Mouse (Mus musculus): Measurements from ENCODE around the gene Osbpl3. TPM values are rescaled to one million over a fixed set of nuclear protein-coding genes. Genes with fewer than 3 reads are reported as not detected.

The Osbpl3 gene
- polyA plus RNA-seq, 1 experiment from 2014 or later, result 9.3 TPM

- Histone ChIP-seq H3K4me3 (ENCODE audit: low read depth, low read length) (no peak overlapping the region), H3K36me3 (ENCODE audit: control insufficient read depth, insufficient read depth, low read length) (no peaks in the 10 kb centered on the region)
Observed at GRCm38 (mm10) chr6:50368502-50369292, 87.3 kb downstream of the Osbpl3 start.

GRCm38 (mm10) chr6:50367836-50368235 is 88.2 kb downstream of the Osbpl3 start:
- no peak for ATAC-seq (replicated peaks; ENCODE audit: insufficient number of reproducible peaks, low FRiP score, low TSS enrichment)
- H3K36me3 ChIP-seq (ENCODE audit: control insufficient read depth, insufficient read depth, low read length), result no peaks in the 10 kb centered on the region
- H3K4me3 ChIP-seq (ENCODE audit: low read depth, low read length), result no peak overlapping the region
- H3K4me2 ChIP-seq, result no peak overlapping the region
- no peaks in the 10 kb centered on the region for H3K27me3 ChIP-seq (ENCODE audit: control insufficient read depth, insufficient read depth, low read length)
- H3K9me3 ChIP-seq (replicated peaks; ENCODE audit: control insufficient read depth, low read length), result no peaks in the 10 kb centered on the region
- no peak overlapping the region for H3K27ac ChIP-seq (ENCODE audit: low read depth, low read length)
- 80% methylated on average over 5 of the region's 5 CpGs for WGBS (ENCODE audit: insufficient replicate concordance)
- H3K9ac ChIP-seq (ENCODE audit: low read depth, low read length), result no peak overlapping the region
- peaks cover 11% of the 10 kb centered on the region for H3K4me1 ChIP-seq (ENCODE audit: control insufficient read depth, insufficient read depth, low read length)

More at GRCm38 (mm10) chr6:50368502-50369292, 87.3 kb downstream of the Osbpl3 start:
- Histone ChIP-seq H3K27ac (ENCODE audit: low read depth, low read length) (no peak overlapping the region), H3K4me2 (no peak overlapping the region), H3K9ac (ENCODE audit: low read depth, low read length) (no peak overlapping the region), H3K9me3 (replicated peaks; ENCODE audit: control insufficient read depth, low read length) (no peaks in the 10 kb centered on the region), H3K4me1 (ENCODE audit: control insufficient read depth, insufficient read depth, low read length) (peaks cover 7% of the 10 kb centered on the region; the same call in 1 of the 2 replicates), H3K27me3 (ENCODE audit: control insufficient read depth, insufficient read depth, low read length) (no peaks in the 10 kb centered on the region)
- WGBS (ENCODE audit: insufficient replicate concordance), result 84% methylated on average over 8 of the region's 8 CpGs
- no peak for ATAC-seq (replicated peaks; ENCODE audit: insufficient number of reproducible peaks, low FRiP score, low TSS enrichment)

GRCm38 (mm10) chr6:50366724-50367123 is 89.3 kb downstream of the Osbpl3 start:
- ATAC-seq (replicated peaks; ENCODE audit: insufficient number of reproducible peaks, low FRiP score, low TSS enrichment), result no peak
- peak overlapping the region; percentile 68 for H3K27ac ChIP-seq (ENCODE audit: low read depth, low read length)

GRCm38 (mm10) chr6:50366319-50366718 is 89.7 kb downstream of the Osbpl3 start:
- H3K9ac ChIP-seq (ENCODE audit: low read depth, low read length), result no peak overlapping the region

More at GRCm38 (mm10) chr6:50366724-50367123, 89.3 kb downstream of the Osbpl3 start:
- Histone ChIP-seq H3K4me2 (no peak overlapping the region), H3K36me3 (ENCODE audit: control insufficient read depth, insufficient read depth, low read length) (no peaks in the 10 kb centered on the region), H3K27me3 (ENCODE audit: control insufficient read depth, insufficient read depth, low read length) (no peaks in the 10 kb centered on the region), H3K4me3 (ENCODE audit: low read depth, low read length) (no peak overlapping the region), H3K9me3 (replicated peaks; ENCODE audit: control insufficient read depth, low read length) (no peaks in the 10 kb centered on the region), H3K9ac (ENCODE audit: low read depth, low read length) (no peak overlapping the region), H3K4me1 (ENCODE audit: control insufficient read depth, insufficient read depth, low read length) (peaks cover 15% of the 10 kb centered on the region)
- WGBS (ENCODE audit: insufficient replicate concordance), result 46% methylated on average over 5 of the region's 5 CpGs

GRCm38 (mm10) chr6:50364364-50364763 is 91.6 kb downstream of the Osbpl3 start:
- Histone ChIP-seq H3K4me1 (ENCODE audit: control insufficient read depth, insufficient read depth, low read length) (peaks cover 17% of the 10 kb centered on the region), H3K27me3 (ENCODE audit: control insufficient read depth, insufficient read depth, low read length) (no peaks in the 10 kb centered on the region), H3K4me2 (no peak overlapping the region), H3K4me3 (ENCODE audit: low read depth, low read length) (no peak overlapping the region), H3K36me3 (ENCODE audit: control insufficient read depth, insufficient read depth, low read length) (no peaks in the 10 kb centered on the region), H3K27ac (ENCODE audit: low read depth, low read length) (no peak overlapping the region), H3K9ac (ENCODE audit: low read depth, low read length) (no peak overlapping the region), H3K9me3 (replicated peaks; ENCODE audit: control insufficient read depth, low read length) (no peaks in the 10 kb centered on the region)
- no peak for ATAC-seq (replicated peaks; ENCODE audit: insufficient number of reproducible peaks, low FRiP score, low TSS enrichment)
- WGBS (ENCODE audit: insufficient replicate concordance), result 68% methylated on average over 8 of the region's 8 CpGs

More at GRCm38 (mm10) chr6:50366319-50366718, 89.7 kb downstream of the Osbpl3 start:
- Histone ChIP-seq H3K4me3 (ENCODE audit: low read depth, low read length) (no peak overlapping the region), H3K4me2 (no peak overlapping the region), H3K4me1 (ENCODE audit: control insufficient read depth, insufficient read depth, low read length) (peaks cover 15% of the 10 kb centered on the region), H3K27ac (ENCODE audit: low read depth, low read length) (peak overlapping the region; percentile 68), H3K9me3 (replicated peaks; ENCODE audit: control insufficient read depth, low read length) (no peaks in the 10 kb centered on the region), H3K27me3 (ENCODE audit: control insufficient read depth, insufficient read depth, low read length) (no peaks in the 10 kb centered on the region), H3K36me3 (ENCODE audit: control insufficient read depth, insufficient read depth, low read length) (no peaks in the 10 kb centered on the region)
- no peak for ATAC-seq (replicated peaks; ENCODE audit: insufficient number of reproducible peaks, low FRiP score, low TSS enrichment)
- WGBS (ENCODE audit: insufficient replicate concordance), result 87% methylated on average over 7 of the region's 7 CpGs

- WGBS (ENCODE audit: insufficient replicate concordance), result 79% methylated on average over 5 of the region's 5 CpGs
- ATAC-seq (replicated peaks; ENCODE audit: insufficient number of reproducible peaks, low FRiP score, low TSS enrichment), result no peak
- H3K4me1 ChIP-seq (ENCODE audit: control insufficient read depth, insufficient read depth, low read length), result peaks cover 25% of the 10 kb centered on the region
Observed at GRCm38 (mm10) chr6:50363385-50363784, 92.6 kb downstream of the Osbpl3 start.

GRCm38 (mm10) chr6:50362704-50363261 is 93.2 kb downstream of the Osbpl3 start:
- Histone ChIP-seq H3K36me3 (ENCODE audit: control insufficient read depth, insufficient read depth, low read length) (no peaks in the 10 kb centered on the region), H3K27ac (ENCODE audit: low read depth, low read length) (no peak overlapping the region)
- 36% methylated on average over 4 of the region's 4 CpGs for WGBS (ENCODE audit: insufficient replicate concordance)

More at GRCm38 (mm10) chr6:50363385-50363784, 92.6 kb downstream of the Osbpl3 start:
- Histone ChIP-seq H3K27me3 (ENCODE audit: control insufficient read depth, insufficient read depth, low read length) (no peaks in the 10 kb centered on the region), H3K4me3 (ENCODE audit: low read depth, low read length) (no peak overlapping the region), H3K27ac (ENCODE audit: low read depth, low read length) (no peak overlapping the region), H3K36me3 (ENCODE audit: control insufficient read depth, insufficient read depth, low read length) (no peaks in the 10 kb centered on the region), H3K4me2 (no peak overlapping the region), H3K9ac (ENCODE audit: low read depth, low read length) (no peak overlapping the region), H3K9me3 (replicated peaks; ENCODE audit: control insufficient read depth, low read length) (no peaks in the 10 kb centered on the region)

GRCm38 (mm10) chr6:50362196-50362595 is 93.8 kb downstream of the Osbpl3 start:
- H3K4me3 ChIP-seq (ENCODE audit: low read depth, low read length), result no peak overlapping the region
- no peak overlapping the region for H3K27ac ChIP-seq (ENCODE audit: low read depth, low read length)
- H3K27me3 ChIP-seq (ENCODE audit: control insufficient read depth, insufficient read depth, low read length), result no peaks in the 10 kb centered on the region
- H3K9me3 ChIP-seq (replicated peaks; ENCODE audit: control insufficient read depth, low read length), result no peaks in the 10 kb centered on the region
- H3K36me3 ChIP-seq (ENCODE audit: control insufficient read depth, insufficient read depth, low read length), result no peaks in the 10 kb centered on the region
- H3K4me2 ChIP-seq, result no peak overlapping the region
- 72% methylated on average over 9 of the region's 9 CpGs for WGBS (ENCODE audit: insufficient replicate concordance)
- peaks cover 36% of the 10 kb centered on the region for H3K4me1 ChIP-seq (ENCODE audit: control insufficient read depth, insufficient read depth, low read length)
- ATAC-seq (replicated peaks; ENCODE audit: insufficient number of reproducible peaks, low FRiP score, low TSS enrichment), result no peak
- no peak overlapping the region for H3K9ac ChIP-seq (ENCODE audit: low read depth, low read length)

More at GRCm38 (mm10) chr6:50362704-50363261, 93.2 kb downstream of the Osbpl3 start:
- H3K4me1 ChIP-seq (ENCODE audit: control insufficient read depth, insufficient read depth, low read length), result peaks cover 31% of the 10 kb centered on the region
- H3K9me3 ChIP-seq (replicated peaks; ENCODE audit: control insufficient read depth, low read length), result no peaks in the 10 kb centered on the region
- H3K4me2 ChIP-seq, result no peak overlapping the region
- no peak overlapping the region for H3K9ac ChIP-seq (ENCODE audit: low read depth, low read length)
- no peak overlapping the region for H3K4me3 ChIP-seq (ENCODE audit: low read depth, low read length)
- ATAC-seq (replicated peaks; ENCODE audit: insufficient number of reproducible peaks, low FRiP score, low TSS enrichment), result no peak
- H3K27me3 ChIP-seq (ENCODE audit: control insufficient read depth, insufficient read depth, low read length), result no peaks in the 10 kb centered on the region
